Mouse (Mus musculus) layer of hippocampus, postnatal 10 days (tissue): ENCODE results near the gene Rabepk. TPM values are rescaled to one million over a fixed set of nuclear protein-coding genes. Genes with fewer than 3 reads are reported as not detected.
A peak's percentile ranks its signal among the peaks of the same experiment; 100 is the strongest.
"Not testable (repeated sequence)": the region's sequence is repeated elsewhere in the genome, so short reads cannot be mapped to it uniquely, and the experiment has no call there.

Source experiments
- DNase-seq, 2 experiments: peaks; one replicate each; pipeline ENCODE4 v3.0.0; 2021; ENCODE audit warnings: low spot score in 2 of 2
- total RNA-seq, 2 experiments: library from RNA; stranded (reverse); gene quantifications; 2 replicates each; pipeline ENCODE4 v1.2.3; 2021

The Rabepk gene
- total RNA-seq, 2 experiments from 2014 or later, result 23.8 to 26.1 TPM

DNA sequence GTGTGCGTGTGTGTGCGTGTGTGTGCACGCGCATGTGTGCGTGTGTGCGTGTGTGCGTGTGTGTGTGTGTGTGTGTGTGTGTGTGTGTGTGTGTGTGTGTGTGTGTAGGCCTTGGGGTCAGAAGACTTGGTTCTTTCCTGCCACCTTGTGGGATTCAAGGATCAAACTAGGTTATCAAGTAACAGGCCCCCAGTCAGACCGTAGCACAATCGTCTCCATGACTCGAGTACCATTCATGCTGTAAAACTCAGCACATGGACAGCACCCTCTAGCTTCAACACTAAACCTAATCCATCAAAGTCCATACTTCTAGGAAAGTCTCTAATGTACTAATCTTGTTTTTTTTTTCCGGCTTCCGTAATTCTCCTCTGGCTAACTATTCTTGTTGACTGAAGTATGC lies 34.9 kb downstream of the Rabepk start:
- DNase-seq, result no peak

DNA sequence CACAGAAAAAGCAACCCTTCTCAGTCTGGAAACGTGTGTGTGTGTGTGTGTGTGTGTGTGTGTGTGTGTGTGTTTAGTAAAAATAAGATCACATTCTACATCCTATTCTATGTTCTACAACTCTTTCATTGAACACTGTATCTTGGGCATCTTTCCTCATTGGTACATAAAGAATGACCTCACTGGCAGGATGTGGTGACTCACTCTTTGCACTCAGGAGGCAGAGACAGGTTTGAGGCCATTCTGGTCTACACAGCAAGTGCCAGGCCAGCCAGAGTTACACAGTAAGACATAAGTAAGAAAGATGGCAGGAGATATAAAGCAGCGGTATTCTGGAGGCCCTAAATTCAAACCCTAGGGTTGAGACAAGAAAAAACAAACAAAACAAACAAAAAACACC lies 36.8 kb downstream of the Rabepk start:
- DNase-seq, result no peak

- DNase-seq, result no peak
These were observed 37.5 kb downstream of the Rabepk start for GRCm38 (mm10) chr2:34762174-34762573.

- not testable (repeated sequence) for DNase-seq
These were observed 38.4 kb downstream of the Rabepk start for GRCm38 (mm10) chr2:34761272-34761671.

DNA sequence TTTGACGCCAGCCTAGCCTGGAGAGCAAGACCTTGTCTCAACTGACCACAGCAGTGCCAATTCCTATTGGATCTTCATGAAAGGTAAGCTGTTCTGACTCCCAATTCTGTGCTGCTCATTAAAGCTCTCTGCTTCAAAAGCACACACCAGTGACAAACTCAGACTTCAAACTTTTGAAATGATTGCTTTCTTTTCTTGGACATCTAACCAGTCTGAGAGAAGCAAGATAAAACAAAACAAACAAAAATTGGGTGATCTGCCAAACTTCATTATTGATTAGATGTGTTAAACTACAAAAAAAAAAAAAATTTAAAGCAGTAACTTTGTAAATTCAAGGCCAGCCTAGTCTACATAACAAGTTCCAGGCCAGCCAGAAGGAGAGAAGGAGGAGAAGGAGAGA lies 42.4 kb downstream of the Rabepk start:
- DNase-seq, result no peak

GRCm38 (mm10) chr2:34754551-34755358 lies 45.0 kb downstream of the Rabepk start, which contains the start of gene Gapvd1:
Gene Gapvd1 (minus strand): TSS chr2:34755232.
- DNase-seq, result peak; percentile 11 to 28

DNA sequence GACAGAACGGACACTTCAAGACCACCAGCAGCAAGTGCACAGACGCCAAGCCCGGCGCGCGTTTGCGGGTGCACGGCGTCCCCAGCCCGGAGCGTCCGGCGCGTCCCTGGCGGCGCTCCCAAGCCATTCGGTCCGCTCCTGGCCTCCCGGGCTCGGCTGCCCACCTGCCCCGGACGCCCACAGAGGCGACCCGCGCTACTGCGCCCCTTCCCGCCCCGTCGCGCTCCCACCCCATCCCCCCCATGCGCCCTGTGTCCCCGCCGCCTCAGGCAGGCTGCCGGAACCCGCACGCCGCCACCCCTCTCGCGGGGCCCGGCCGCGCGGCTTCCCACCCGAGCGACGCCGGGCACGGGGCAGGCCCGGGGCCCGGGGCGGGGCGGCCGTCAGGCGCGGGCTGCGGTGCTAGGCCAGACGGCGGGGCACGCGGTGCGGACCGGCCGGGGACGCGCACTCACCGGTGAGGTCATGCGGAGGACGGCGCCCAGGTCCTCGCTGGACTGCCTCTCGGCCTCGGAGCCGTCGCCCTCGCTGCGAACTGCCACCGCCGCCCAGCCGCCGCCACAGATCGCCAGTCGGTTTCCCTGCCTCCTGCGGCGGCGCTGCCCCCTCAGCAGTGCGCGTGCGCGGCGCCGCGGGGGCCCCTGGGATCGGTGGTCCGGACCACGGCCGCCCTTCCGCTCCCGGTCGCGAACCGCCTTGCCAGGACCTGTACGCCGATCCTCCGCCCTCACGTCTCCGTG lies 45.7 kb downstream of the Rabepk start:
- peak; percentile 82 to 90 for DNase-seq

- DNase-seq, result no peak
These were observed 49.5 kb downstream of the Rabepk start for GRCm38 (mm10) chr2:34750245-34750644.

- no peak for DNase-seq
These were observed 51.2 kb downstream of the Rabepk start for GRCm38 (mm10) chr2:34748479-34748878.

DNA sequence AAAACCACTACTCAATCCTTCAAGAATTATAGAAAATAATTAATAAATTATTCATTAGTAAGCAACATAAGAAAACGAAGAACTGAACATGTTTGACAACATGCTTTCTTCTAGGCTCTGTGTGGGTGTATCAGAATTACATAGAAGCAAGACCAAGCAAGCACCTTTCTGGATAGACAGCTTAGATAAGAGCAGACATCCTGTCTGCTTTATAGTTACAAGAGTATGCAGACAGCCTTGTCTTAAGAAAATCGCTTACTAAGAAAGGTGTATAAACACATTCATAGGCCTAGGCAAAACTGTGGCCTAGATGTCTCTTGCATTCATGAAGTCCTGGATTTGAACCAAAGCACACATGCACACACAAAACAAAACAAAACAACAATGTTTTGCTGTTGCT lies 54.0 kb downstream of the Rabepk start:
- DNase-seq, result no peak

GRCm38 (mm10) chr2:34744476-34744875 lies 55.2 kb downstream of the Rabepk start:
- no peak for DNase-seq

DNA sequence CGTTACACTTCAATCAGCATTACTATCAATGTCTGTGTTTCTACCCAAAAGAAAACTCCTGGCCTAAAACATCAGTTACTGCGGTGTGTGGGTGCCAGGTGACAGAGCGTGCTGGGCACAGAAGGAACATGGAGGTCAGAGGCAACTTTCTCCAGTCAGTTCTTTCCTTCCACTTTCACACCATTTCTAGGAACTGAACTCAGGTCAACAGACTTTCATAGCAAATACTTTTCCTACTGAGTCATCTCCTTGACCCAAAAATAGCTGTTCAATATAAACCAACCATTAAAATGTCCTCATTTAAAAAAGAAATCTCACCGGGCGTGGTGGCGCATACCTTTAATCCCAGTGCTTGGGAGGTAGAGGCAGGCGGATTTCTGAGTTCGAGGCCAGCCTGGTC lies 57.0 kb downstream of the Rabepk start:
- DNase-seq, result no peak

DNA sequence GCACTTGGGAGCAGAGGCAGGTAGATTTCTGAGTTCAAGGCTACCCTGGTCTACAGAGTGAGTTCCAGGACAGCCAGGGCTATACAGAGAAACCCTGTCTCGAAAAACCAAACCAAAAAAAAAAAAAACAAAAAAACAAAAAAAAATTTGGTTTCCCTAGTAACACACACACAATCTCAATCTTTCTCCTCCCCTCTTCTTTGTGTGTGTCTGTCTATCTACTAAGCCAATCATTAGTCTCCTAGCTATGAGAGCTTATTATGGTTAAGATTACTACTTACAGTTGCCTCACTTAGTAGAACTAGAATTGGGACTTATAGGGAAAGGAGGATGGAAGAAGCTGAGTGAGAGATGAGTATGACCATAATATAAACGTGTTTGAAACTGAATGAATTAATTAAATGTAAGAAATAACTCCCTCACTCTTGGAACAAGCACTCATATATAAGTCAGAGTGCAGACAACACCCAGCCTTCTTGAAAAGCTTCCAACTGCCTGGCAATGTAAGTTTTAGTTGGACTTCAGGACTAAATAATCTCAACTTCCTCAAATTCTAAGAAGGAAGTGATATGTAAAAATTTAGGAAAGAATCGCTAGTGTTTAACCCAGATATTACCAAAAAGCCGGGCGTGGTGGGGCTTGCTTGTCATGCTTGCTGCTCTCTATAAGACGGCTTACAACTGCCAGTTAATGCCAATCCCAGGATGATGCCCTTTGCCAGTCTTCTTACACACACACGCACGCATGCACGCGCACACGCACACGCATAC lies 58.1 kb downstream of the Rabepk start:
- DNase-seq, result no peak

DNA sequence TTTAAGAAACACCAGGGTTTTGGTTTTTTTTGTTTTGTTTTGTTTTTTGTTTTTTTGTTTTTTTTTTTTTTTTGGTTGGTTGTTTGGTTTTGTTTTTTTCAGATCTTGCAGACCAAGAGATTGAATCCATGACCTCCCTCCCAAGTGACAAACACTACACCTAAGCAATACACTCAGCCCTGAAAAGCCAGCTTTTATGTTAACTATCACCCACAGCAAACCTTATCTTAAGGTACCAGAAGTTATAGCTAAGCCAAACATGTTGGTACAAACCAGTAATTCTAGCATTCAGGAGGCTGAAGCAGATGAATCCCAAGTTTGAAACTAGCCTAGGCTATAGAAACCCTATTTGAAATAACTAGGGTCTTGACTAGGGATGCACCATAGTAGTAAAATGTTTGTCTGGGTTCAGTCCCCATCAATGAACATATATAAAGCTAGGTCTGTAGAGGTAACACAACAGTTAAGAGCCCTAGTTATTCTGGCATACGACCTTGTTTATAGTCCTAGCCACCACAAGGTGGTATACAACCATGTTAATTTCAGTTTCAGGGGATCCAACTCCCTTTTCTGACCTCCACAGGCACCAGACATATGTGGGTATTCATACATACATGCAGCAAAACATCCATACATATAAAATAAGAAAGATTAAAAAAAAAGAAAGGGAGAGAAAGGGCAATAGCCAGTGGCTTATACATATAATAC lies 59.9 kb downstream of the Rabepk start:
- DNase-seq, result no peak

DNA sequence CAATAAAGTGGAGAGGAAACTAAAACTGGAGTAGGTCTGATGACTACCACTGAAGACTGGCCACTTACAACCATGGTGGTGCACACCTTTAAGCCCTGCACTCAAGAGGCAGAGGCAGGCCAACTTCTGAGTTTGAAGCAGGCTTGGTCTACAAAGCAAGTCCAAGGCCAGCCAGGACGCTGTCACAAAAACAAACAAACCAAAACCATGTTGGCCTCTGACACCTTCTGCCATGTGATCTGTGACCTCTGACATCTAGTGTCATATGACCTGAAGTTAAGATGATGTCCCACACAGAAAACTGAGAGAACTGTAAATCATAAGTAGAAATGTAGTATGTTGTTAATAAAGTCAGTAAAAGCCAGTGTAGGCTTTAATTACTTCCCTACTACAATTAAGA lies 61.8 kb downstream of the Rabepk start:
- no peak for DNase-seq

- no peak for DNase-seq
These were observed 63.1 kb downstream of the Rabepk start for GRCm38 (mm10) chr2:34736626-34737025.

Other genes with a start within 250 kb of the Rabepk start
- gene Gapvd1, start 44.7 kb downstream of the Rabepk start, total RNA-seq, result 100 to 1,000 TPM; 108 to 114 TPM
- gene Hspa5, start 27.9 kb downstream of the Rabepk start, total RNA-seq, result 100 to 1,000 TPM; 219 to 226 TPM
- 10 to 100 TPM; 88.5 to 89.5 TPM for gene Fbxw2, start 26.4 kb upstream of the Rabepk start, total RNA-seq
- gene Gm34653, start 33.1 kb upstream of the Rabepk start, total RNA-seq, result not detected
- gene Cutal, start 74.5 kb upstream of the Rabepk start, total RNA-seq, result under 1 TPM; 0.27 to 0.47 TPM
- gene Psmd5, start 75.1 kb upstream of the Rabepk start, total RNA-seq, result 10 to 100 TPM; 39.6 to 48.0 TPM
- gene Phf19, start 114.1 kb upstream of the Rabepk start, total RNA-seq, result 1 to 10 TPM; 1.9 to 3.4 TPM
- gene Traf1, start 161.9 kb upstream of the Rabepk start, total RNA-seq, result 1 to 10 TPM in 1 of 2 experiments, under 1 TPM in 1; 0.94 to 2.4 TPM